Mouse (Mus musculus): ENCODE data around the gene 4930402H24Rik.

The 4930402H24Rik gene

DNA sequence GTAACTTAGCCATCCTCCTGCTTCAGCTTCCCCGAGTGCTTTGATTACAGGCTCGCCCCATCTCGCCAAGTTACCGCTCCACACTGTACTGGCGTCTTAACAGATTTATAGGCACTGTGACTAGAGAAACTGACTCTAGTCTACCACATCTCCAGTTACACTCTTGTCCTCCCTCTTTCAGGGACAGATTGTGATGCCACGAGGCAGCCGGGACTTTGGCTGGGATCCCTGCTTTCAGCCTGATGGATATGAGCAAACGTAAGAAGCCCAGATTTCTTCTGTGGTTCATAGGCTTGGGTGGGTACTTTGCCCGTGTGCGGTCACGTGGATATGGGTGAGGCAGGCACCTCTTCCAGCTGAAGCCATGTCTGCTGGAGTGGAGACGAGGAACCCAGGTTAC, 227.1 kb downstream of the 4930402H24Rik start:
- no peak for DNase-seq (ENCODE audit: low read depth in 1 of 2, low spot score in 2 of 2)

DNA sequence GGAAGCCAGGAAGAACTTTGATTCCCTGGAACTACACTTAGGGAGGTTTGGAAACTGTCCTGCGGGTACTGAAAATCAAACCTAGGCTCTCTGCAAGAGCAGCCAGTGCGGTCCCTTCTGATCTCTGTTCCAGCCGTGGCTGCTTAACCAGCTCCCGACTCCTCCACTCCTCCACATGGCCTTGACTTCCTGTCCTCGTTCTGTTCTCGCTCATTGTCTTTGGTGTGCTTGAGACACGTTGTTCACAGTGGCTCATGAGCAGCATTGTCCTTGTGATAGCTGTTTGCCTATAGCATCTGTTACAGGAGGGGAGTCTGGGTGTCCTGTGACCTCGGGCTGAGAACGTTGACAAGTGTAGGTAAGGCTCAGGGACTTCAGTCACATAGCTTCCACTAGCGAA, 229.0 kb downstream of the 4930402H24Rik start:
- DNase-seq (ENCODE audit: low read depth in 1 of 2, low spot score in 2 of 2) = no peak

DNA sequence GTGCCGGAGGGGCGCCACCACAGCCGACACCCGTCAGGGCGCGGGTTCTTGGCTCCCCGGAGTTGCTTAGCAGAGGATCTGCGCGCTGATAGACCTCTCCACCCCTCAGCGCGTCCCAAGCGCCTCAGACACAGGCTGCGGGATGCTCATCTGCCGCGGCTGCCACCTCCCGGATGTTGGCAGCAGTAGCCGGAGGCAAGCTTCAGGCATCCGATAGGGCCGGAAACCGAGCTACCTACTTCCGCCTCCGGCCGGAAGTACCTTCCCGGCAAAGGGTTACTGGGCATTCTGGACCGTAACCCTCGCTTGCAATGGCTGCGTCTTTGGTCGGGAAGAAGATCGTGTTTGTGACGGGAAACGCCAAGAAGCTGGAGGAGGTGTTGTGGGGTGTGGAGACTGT, 238.6 kb downstream of the 4930402H24Rik start, which contains the start of gene Itpa:
Gene Itpa, plus strand, starts transcription at position 52 of the 400 bp plus-strand sequence.
- DNase-seq (ENCODE audit: low read depth in 1 of 2, low spot score in 2 of 2) = peak; percentile 55 to 61

DNA sequence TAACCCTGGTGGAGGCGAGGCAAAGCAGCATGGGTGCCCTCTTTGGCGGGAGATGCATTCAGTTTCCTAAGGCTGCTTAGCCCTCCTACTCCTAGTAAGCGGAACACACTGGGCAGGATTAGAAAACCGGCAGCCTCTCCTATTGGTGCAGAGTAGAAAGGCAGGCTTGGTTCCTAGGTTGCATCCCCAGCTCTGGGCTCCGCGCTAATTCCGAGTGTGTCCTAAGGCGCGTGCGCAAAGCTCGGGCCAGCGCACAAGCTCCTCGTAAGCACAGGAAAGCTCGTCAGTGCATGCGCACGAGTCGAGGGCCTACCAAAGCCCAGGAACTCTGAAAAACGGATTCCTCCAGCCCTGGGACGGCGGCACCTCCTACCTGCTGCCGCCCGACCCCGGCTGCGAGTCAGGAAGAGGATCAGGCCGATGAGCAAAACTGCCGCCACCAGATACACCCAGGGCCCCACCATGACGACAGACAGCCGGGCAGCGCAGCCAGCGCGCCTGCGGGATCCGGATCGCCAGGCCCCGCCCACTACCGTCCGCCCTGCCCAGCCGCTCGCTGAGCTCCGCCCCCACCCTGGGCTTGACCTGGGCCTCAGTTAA, 242.0 kb downstream of the 4930402H24Rik start, which contains the start of gene Ddrgk1:
Gene Ddrgk1, minus strand, starts transcription at position 558 of the 600 bp plus-strand sequence.
- DNase-seq (ENCODE audit: low read depth in 1 of 2, low spot score in 2 of 2) = peak; percentile 84 to 86

DNA sequence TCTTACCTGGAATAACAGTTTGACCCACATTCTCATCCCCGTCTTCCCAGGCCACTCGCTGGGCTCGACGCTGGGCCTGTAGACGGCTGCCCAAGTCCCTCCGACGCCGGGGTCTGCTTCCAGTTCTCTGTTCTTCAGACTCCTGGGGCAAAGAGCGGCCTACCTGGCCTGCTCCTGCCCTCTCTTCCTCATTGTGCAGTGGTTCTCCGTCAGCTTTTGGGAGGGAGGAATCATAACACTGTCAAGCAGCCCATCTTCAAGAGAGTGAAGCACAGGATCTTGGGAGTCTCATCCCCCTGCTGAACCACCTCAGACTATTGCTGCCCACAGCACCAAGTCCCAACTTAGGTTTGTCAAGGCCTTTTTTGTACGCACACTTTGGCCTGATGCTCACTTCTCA, 242.9 kb downstream of the 4930402H24Rik start:
- no peak for DNase-seq (ENCODE audit: low read depth in 1 of 2, low spot score in 2 of 2)

DNA sequence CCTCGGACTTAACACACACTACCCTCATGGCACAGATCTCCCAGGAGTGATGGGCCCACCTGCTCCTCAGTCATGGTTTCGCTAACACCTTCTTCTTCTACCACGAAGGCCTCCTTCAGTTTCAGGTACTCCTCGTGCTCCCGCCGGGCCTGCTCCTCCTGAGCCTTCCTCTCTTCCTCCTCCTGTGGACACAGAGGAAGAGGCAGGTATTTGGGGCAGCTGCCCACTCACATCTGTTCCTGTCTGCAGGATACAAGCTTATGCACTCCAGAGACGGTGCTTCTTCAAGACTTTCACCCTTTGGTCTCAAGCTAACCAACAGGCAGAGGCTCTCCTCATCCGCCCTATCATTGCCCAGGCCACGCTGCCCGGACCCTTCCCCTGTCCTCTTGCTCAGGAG, 247.7 kb downstream of the 4930402H24Rik start:
- no peak for DNase-seq (ENCODE audit: low read depth in 1 of 2, low spot score in 2 of 2)

DNA sequence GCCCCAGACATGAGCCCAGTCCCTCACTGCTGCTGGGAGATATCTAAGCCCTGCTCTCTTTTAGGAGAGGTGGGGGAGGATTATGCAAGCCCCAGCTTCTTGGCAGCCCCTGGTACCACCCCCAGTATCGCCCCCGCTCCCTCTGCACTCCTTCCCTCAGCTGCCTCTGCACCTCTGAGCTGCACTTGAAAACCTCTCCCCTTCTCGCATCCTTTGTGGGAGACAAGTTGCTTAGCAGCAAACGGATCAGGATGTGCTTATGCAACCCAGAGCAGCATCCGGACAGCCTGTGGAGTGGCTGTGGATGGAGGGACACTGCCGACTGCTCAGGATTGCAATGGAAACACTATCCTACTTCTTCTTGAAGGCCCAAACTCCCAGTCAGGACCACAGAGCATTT, 248.7 kb downstream of the 4930402H24Rik start:
- DNase-seq (ENCODE audit: low read depth in 1 of 2, low spot score in 2 of 2) = no peak

DNA sequence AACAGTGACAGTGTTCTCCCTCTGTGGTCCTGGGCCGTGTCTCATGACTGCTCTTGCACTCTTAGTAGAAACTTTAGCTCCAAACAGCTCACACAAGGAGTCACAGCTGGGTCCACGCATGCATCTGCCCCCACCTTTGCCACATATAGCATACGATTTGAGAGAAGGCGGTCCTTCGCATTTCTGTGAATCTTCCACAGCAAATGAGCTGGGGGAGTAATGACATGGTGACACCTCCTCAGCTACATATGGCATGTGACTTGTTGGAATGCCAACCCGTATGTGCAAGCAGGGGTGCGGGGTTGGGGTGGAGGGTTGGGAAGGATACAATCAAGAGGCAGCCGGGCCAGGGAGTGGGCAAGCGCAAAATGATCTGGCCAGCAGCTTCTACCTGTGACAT, 249.7 kb downstream of the 4930402H24Rik start:
- DNase-seq (ENCODE audit: low read depth in 1 of 2, low spot score in 2 of 2) = no peak
